Mouse (Mus musculus) heart, postnatal 0 days (tissue): Measurements from ENCODE around the gene Pcnx. TPM values are rescaled to one million over a fixed set of nuclear protein-coding genes. Genes with fewer than 3 reads are reported as not detected.

Source experiments
- polyA plus RNA-seq: library from polyadenylated mRNA; unstranded; fragments of >200 nt; fragmentation: Nextera tagmentation; extraction: Ambion mirVana; gene quantifications from 2 replicates; pipeline ENCODE4 v1.2.1, GENCODE M21; 2015
- total RNA-seq: library from RNA; depleted of rRNA; stranded (reverse); fragments of >200 nt; gene quantifications from 2 replicates; pipeline ENCODE4 v1.2.3, GENCODE M21; 2014; ENCODE audit warnings: low replicate concordance; rRNA removed

Gene Pcnx
- total and polyA plus RNA-seq, 2 experiments from 2014 or later, result 9.3 to 37.4 TPM

Other genes with a start within 250 kb of the Pcnx start
- 7.9 and 10.9 TPM in 2 replicates for gene Ttc9, start 228.8 kb upstream of the Pcnx start, total RNA-seq
- 2.9 and 3.6 TPM in 2 replicates for gene Ttc9, start 228.8 kb upstream of the Pcnx start, polyA plus RNA-seq
- gene Map3k9, start 78.8 kb upstream of the Pcnx start, total RNA-seq, result 0.11 and 2.4 TPM in 2 replicates
- 0.08 and 0.10 TPM in 2 replicates for gene Map3k9, start 78.8 kb upstream of the Pcnx start, polyA plus RNA-seq